Mouse (Mus musculus) left cerebral cortex, adult 18-20 months (tissue): Measurements from ENCODE around the gene Ovch2. TPM values are rescaled to one million over a fixed set of nuclear protein-coding genes. Genes with fewer than 3 reads are reported as not detected.
A peak's percentile ranks its signal among the peaks of the same experiment; 100 is the strongest.
"Not testable (repeated sequence)": the region's sequence is repeated elsewhere in the genome, so short reads cannot be mapped to it uniquely, and the experiment has no call there.

Experiments used
- DNase-seq, 2 experiments: peaks; one replicate each; pipeline ENCODE4 v3.0.0; 2021 to 2022; ENCODE audit warnings: low spot score in 2 of 2, mixed read lengths in 1 of 2
- long read RNA-seq, 2 experiments: library from polyadenylated mRNA; stranded (forward); transcript quantifications; one replicate each; pipeline ENCODE4 v2.0.0; 2021
- total RNA-seq, 2 experiments: library from RNA; stranded (reverse); gene quantifications; 2 replicates each; pipeline ENCODE4 v1.2.3; 2021

Gene Ovch2
- total RNA-seq, result not detected
- long read RNA-seq, experiment 1, result 0 reads
- long read RNA-seq, experiment 2, result 0 reads

DNA sequence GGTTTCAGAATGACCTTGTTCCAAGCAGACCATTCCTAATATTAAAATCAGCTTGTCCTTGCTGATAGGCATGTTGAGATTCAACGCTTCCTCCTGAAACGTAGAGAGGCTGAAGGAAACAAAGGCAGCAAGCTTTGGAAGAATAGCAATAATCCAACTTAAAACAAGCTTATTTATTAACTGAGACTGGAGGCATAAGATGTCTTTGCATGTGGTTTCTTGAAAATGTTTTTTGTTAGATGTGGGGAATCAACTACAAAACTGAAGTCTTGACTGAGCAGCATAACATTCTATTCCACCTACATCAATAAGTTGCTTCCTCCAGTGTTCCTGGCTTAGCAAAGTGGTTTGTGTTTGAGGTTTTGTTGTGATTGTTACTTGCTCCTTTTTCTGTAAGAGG lies at the start of gene Ovch2:
TSS of gene Ovch2 (minus strand) at position 101 of the 400 bp plus-strand sequence.
- no peak for DNase-seq

DNA sequence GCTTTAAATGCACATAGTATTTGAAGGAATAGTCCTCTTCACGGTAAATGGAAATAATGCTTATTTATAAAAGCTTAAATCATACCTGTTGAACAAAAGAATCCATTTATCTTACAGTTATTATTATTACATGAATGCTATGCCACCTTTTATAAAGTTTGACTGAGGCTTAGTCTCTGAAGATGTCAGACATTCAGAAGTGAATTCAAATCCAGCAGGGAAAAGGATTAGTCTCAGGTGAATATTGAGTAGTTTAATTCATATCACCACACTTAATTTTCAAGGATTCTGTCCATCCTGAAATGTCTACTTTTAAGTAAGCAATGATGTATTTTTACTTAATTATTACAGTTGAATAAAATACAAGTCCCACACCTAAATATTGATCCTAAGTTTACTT lies 46.4 kb upstream of the Ovch2 start, which contains the start of gene Olfr470:
TSS of gene Olfr470 (minus strand) at position 101 of the 400 bp plus-strand sequence.
- DNase-seq, result not testable (repeated sequence)

DNA sequence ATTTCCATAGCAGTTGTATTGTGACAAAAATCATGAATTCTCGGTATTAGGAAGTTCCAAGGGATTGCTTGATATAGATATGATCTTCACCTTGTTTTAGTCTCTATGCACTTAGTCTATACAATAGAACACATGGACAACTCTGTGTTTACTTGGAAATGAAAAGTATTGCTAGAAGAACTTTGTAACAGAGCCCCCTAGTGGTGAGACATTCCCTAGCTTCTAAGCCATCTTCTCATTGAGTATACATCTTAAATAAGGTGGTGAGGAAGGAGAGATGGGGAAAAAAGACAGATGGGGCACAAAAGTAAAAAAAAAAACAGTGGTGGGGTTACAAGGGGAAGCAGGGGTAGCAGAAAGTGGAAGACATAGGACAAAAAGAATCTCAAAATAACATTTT lies 40.7 kb upstream of the Ovch2 start:
- no peak for DNase-seq

DNA sequence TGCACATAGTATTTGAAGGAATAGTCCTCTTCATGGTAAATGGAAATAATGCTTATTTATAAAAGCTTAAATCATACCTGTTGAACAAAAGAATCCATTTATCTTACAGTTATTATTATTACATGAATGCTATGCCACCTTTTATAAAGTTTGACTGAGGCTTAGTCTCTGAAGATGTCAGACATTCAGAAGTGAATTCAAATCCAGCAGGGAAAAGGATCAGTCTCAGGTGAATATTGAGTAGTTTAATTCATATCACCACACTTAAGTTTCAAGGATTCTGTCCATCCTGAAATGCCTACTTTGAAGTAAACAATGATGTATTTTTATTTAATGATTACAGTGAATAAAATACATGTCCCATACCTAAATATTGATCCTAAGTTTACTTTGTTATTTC lies 24.4 kb upstream of the Ovch2 start, which contains the start of gene Olfr469:
TSS of gene Olfr469 (minus strand) at position 101 of the 400 bp plus-strand sequence.
- not testable (repeated sequence) for DNase-seq

DNA sequence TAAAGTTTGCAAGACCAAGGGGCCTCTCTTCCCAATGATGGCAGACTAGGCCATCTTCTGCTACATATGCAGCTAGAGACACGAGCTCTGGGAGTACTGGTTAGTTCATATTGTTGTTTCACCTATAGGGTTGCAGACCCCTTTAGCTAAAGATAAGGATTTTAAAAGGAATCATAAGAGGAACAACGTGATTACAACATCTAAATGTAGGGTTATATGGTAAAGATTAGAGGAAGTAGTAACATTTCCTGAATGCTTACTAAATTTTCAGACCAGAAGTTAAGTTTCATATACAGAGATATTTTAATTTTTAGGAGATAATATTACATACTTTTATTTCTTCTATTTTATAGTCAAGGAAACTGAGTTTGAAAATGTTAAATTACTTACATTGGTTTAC lies 22.9 kb upstream of the Ovch2 start:
- not testable (repeated sequence) for DNase-seq

DNA sequence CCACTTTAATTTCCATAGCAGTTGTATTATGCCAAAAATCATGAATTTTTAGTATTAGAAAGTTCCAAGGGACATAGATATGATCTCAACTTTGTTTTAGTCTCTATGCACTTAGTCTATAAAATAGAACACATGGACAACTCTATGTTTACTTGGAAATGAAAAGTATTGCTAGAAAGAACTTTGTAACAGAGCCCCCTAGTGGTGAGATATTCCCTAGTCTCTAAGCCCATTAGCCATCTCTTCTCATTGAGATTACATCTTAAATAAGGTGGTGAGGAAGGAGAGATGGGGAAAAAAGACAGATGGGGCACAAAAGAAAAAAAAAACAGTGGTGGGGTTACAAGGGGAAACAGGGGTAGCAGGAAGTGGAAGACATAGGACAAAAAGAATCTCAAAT lies 18.4 kb upstream of the Ovch2 start:
- DNase-seq, result no peak

DNA sequence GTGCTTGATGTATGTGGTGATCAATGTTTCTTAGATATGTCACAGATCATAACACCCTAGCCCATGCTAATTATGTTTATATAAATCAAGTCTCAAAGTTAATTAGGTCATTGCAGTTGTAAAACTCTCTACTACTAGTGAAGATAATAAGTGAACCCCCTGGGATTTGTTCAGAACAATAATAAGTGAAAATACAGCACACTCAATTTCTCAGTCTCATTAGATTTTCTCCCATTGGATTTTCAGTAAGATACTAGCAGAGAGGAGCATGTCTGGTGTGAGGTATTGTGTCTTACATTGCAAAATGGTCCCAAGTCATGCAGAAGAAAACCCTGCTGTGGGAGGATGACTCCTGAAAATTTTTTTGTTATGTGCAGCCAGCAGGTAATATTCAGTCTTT lies 11.0 kb upstream of the Ovch2 start, which contains the start of gene Olfr467:
TSS of gene Olfr467 (plus strand) at position 301 of the 400 bp plus-strand sequence.
- DNase-seq, result no peak

DNA sequence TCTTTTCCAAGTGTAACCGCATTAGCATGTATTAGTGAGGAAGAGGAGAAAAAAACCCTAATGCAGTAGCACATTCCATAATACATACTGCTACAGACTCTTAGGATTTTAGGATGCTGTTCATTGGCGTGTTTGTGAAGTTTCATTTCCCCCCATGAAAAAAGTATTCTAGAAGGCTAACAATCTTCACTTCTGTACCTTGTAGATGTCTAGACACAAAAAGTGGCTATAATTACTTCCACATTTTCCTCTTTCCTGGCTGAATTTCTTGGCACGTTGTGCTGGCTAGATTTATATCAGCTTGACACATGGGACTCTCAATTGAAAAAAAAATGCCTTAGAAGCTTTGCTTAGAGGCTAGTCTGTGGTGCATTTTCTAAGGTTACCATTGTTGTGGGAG lies 1.1 kb upstream of the Ovch2 start:
- DNase-seq, result no peak

DNA sequence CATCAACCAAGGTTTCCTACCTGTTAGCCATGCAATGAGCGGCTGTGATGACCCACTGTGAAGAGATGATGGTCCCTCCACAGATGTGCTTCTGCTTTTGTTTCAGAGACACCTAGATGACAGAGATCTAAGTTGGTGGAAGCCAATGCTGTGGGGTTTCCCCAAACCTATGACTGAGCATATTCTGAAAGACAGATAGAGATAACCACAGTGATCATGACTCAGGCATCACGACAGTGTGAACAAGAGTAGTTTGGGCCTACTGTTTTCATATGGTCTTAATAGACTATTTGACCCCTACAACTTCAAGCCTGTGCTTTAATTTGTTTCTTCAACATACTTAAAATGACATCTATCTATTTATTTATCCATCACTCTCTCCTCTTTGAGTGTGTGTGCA lies 4.5 kb downstream of the Ovch2 start:
- DNase-seq, result no peak

DNA sequence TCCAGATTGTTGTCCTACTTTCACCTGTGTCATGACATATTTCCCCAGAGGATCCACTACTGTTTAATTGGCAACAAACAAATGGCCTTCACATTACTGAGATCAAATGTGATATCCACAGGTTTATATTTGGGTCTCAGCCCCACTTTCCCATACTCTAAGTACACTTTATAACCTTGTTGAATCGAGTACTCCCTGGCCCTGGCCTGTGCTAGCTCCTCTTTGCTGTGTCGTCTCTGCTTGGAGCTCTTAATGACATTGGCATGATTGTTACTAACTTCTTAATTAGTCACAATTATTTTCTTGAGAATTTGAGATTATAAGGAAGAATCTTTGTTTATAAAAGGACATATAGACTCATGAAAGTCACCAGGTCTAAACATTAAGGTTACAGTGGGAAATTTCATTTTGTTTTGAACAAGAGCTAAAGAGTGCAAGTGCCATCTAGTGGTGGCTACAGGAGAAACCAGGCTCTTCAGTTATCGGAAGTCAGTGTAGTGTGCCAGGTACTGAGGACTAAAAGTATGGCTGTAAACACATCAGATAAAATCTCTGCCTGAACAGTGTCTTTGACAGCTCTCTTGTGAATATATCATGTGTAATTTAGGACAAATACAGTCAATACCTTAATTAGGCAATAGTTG lies 12.9 kb downstream of the Ovch2 start:
- peak; percentile 12 to 21 for DNase-seq

DNA sequence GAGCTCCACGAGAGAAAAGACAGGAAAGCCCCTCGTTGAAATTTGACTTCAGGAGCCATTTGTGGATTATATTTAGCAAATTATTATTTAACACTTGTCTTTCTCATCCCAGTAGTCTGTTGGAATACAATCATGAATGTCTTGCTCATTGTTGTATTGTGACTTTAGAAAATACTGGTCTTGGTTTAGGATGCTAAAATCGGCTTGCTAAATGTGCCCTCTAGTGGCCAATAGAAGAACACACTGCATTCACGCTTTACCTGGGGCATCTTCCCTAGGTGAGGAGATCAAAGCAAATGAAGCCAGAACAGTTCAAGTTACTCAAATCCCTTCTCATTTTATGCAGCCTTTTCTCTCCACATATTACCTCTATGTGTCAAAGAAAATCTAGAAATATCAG lies 21.4 kb downstream of the Ovch2 start:
- peak in 1 of 2 experiments; percentile 22 for DNase-seq

DNA sequence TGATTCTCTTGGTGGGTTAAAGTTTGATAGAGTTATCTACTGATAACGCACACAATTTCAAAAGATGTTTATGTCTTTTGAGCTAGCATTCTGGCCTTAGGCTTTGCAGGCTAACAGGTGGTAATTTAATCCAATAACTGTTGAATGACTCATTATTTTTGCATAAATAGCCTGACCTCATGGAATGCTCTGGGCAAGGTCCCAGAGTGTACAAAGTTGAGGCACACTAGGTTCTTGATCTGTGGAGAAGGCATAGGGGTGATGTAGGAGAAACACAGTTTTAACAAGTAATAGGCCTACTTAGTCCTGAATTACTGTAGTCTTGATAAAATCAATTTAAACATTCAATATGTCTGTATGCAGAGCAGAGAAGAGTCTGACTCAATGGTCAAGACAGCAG lies 22.8 kb downstream of the Ovch2 start:
- no peak for DNase-seq

DNA sequence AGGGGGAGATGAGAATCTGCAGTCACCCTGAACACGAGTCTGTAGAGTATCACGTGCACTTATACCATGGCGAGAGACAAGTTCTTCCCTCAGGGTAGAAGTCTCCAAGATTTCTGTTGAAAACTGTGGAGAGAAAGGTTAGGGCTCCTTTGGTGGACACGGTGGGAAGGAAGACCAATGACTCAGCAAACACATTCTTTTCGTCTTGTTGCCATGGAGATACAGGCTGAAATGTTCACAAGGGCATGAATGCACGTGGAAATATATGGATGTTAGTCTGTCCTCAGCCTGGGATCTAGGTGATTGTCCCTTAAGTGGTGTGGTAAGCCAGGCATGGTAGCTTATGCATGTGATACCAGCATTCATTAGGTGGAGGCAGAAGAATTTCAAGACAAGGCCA lies 30.2 kb downstream of the Ovch2 start:
- DNase-seq, result no peak

DNA sequence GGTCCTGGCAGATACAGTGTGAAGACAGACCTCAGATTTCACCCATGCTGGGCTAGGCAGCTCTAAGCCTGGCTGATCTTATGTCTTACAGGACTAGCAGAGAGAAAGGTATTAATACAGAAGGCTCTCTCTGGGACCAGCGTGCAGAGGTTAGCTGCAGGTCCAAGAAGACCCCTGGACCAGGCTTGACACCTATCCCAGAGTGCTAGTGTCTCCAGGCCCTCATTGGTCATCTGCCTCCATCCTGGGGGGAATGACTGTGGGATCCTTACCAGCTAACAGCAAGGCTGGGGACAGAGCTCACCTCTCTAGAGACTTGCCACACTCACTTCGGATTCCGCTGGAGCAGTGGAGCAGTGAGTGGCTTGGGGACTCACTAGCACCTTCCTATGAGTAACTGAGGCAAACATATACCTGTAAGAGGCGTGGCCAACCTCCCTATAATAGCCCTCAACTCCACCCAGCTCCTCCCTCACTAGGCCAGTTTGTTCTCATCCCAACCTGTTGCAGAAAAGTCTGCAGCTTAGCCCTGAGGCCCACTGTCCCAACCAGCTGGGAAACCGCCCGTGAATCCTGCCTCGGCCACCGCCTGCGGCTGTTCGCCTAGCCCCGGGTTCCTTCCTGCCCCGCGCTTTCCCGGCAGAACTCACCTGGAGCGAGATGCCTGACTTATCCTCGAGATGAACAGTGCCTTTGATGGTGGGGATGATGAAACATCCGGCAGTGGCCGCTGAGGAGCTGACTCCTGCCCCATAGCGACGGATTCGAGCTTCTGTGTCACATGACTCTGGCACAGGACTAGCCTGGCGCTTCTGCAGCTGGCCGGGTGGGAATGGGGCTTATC lies 43.5 kb downstream of the Ovch2 start, which contains the start of gene Cyb5r2:
TSS of gene Cyb5r2 (minus strand) at position 725 of the 844 bp plus-strand sequence.
- DNase-seq, result peak in 1 of 2 experiments; percentile 16

DNA sequence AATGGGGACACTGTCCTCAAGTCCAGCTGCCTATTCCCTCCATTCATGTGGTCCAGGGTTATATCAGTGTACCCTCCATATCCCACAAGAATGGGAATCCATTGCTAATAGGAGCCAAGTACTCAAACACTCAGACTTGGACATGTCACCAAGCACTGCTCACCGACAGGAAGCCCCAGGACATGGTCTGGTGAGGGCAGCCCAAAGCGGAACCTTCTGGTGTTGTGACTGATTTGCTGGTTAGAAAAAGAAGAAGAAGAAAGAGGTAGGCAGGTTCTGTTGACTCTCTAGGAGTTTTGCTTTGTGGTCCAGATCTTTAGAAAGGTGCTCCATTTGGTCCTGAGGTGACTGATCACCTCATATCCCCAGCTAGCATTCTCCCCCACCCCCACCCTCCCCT lies 44.3 kb downstream of the Ovch2 start:
- DNase-seq, result no peak

DNA sequence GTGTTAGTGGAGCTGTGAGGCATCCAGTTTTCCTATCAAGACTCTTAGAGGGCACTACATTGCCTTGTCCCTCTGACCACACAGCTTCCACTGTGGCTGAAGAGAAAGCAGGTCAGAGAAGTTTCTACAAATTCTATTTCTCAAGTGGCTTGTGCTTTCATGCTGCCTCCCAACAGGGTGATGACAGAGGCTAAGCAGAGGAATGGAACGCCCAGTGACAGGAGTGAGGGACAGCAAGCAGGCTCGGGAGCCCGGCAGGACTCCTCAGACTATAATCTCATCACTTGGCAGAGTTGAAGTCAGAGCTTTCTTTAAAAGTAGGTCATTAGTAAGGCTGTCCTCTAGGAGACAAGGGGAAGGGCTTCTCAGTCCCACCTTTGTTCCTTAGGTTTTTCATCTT lies 45.1 kb downstream of the Ovch2 start:
- DNase-seq, result no peak

DNA sequence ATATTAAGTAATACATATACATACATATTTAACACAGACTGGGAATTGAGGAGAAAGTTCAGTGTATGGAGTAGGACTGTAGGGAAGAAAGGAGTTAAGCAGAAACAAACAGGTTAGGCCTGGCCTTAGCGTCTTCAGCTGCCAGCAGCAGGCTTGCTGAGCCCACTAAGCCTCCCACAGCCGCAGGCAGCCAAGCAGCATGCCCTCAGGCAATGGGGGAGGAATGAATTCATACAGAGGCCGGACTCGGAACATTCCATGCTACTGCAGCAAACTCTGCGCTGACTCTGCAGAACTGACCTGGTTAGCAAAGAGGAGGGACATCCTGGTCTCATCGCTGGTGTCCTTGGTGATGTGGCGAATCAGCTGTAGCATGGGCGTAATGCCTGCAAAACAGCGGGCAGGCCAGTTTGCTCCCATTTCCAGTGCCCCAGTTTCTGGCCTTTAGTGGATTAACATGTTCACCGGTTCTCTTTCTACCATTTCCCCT lies 48.9 kb downstream of the Ovch2 start:
- DNase-seq, result no peak

DNA sequence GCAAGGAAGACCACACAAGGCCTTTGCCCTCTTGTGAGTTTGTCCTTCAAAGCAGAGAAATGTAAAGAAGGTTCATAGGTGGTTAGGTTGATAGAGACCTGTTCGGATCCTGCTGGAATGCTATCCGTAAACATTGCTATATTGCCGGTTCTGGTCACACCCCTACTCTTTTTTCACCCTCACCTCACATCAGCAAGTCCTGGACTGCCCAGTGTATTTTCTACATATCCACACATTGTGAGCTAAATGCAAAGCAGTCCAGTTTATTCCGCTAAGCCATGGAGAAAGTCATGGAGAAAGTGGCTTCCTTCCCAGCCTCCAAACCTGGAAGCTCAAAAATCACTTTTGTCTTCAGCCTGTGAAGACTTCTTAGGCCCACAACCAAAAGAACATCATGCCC lies 51.3 kb downstream of the Ovch2 start:
- no peak for DNase-seq

DNA sequence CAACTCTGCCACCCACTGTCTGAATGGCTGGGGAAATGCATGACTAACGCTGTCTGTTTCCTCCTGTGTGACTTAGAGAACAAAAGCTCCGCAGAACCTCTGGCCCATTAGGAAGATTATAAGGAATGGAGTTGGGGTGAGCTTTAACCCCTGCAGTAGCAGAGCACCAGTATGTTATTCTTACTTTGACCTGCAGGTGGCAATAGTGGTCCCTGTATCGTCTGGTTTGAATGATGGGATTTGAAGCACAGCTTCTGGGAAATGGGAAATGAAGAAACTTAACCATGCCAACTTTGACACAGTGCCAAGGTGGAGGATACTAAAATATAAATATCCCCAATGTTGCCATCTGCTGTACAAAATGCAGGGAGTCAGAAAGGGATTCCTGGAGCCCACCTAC lies 51.7 kb downstream of the Ovch2 start:
- DNase-seq, result peak in 1 of 2 experiments; percentile 42

DNA sequence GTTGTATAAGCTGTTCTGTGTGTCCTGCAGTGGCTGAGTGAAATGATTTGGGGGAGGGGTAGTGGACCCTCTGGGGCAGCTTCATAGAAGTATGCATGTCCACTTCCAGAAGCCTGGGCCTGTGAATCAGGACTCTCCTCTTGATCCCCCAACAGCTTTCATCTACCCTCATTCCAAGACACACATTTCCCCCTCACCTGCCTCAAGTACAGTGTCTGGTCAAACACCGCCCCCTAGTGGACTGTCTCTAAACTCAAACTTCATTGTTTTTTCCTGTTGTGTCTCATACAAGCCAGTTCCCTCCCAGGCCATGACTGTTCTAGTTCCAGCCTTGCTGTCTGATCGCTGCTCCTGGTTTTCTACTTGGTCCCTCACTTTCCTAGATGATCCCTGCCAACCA lies 53.1 kb downstream of the Ovch2 start:
- peak; percentile 45 to 65 for DNase-seq

DNA sequence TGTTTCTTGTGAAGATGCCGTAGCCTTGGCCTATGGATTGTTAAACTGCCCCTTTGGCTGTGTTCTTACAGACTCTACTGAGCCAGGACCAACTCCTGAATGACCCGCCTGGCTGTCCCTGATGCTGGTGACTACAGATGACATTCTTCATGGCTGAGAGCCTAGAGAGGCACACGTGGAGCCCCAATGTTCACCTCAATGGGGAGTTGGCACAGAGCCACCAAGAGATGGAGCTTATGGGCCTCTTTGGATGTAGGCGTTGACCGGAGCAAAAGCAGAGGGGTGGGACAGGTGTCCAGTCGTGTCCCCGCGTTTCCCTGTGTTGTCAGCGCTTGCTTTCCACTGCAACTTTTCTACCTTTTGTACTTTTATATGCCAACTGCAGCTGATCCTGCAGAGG lies 53.5 kb downstream of the Ovch2 start:
- DNase-seq, result no peak

DNA sequence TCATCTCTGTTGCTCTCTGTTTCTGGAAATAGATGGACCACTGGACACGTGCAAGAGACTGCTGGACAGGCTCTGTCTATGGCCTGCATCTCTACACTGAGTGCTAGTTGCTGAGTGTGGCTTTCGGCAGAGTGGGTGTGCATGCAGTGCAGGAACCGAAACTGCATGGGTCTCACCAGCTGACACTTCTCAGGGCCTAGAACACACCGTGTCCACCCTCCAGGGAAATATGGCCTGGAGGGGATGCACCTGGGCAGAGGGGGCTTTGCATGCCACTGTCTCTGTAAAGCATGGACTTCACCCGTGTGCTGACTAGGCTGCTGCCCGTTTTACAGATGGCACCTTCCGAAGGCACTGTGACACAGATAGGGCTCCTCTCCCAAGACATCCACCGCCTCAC lies 55.0 kb downstream of the Ovch2 start:
- DNase-seq, result no peak
